Mouse (Mus musculus): Measurements from ENCODE around the gene D630045J12Rik. TPM values are rescaled to one million over a fixed set of nuclear protein-coding genes. Genes with fewer than 3 reads are reported as not detected.
A peak's percentile ranks its signal among the peaks of the same experiment; 100 is the strongest.

D630045J12Rik gene
- polyA plus RNA-seq, 1 experiment from 2014 or later = 13.6 TPM

- Histone ChIP-seq H3K4me2 (no peak overlapping the region), H3K9ac (no peak overlapping the region), H3K9me3 (no peaks in the 10 kb centered on the region), H3K4me3 (replicated peaks) (no peak overlapping the region), H3K4me1 (peaks cover 22% of the 10 kb centered on the region), H3K36me3 (replicated peaks) (no peaks in the 10 kb centered on the region), H3K27me3 (no peaks in the 10 kb centered on the region), H3K27ac (no peak overlapping the region)
- ATAC-seq (ENCODE audit: low FRiP score) = no peak
- 82% methylated on average over 4 of the region's 4 CpGs for WGBS
Measured at GRCm38 (mm10) chr6:38238382-38238781, 15.4 kb downstream of the D630045J12Rik start.

- H3K9ac ChIP-seq = no peak overlapping the region
- no peak overlapping the region for H3K27ac ChIP-seq
- ATAC-seq (ENCODE audit: low FRiP score) = no peak
- H3K9me3 ChIP-seq = no peaks in the 10 kb centered on the region
- WGBS = 84% methylated on average over 7 of the region's 7 CpGs
- no peaks in the 10 kb centered on the region for H3K36me3 ChIP-seq (replicated peaks)
- no peak overlapping the region for H3K4me3 ChIP-seq (replicated peaks)
- H3K27me3 ChIP-seq = no peaks in the 10 kb centered on the region
- H3K4me1 ChIP-seq = peaks cover 14% of the 10 kb centered on the region; the same call in 1 of the 2 replicates
- no peak overlapping the region for H3K4me2 ChIP-seq
Measured at GRCm38 (mm10) chr6:38235991-38236658, 17.7 kb downstream of the D630045J12Rik start.

DNA sequence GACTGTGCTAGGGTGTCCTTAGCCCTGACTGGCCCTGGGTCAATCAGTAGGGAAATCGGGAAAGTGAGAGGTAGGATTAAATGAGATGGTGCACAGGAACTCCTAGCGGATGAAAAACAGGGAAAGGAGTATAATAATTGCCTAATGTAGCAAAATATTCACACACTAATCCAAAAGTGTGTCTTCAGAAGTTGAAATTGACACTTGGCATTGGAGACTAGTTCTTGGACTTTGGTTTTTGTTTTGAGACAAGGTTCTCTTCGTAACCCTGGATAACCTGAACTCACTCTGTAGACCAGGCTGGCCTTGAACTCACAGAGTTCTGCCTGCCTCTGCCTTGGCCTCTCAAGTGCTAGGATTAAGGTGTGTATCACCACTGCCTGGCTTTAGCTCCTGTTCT is 20.0 kb downstream of the D630045J12Rik start:
- 93% methylated on average over 3 of the region's 3 CpGs for WGBS
- no peak for ATAC-seq (ENCODE audit: low FRiP score)
- no peaks in the 10 kb centered on the region for H3K9me3 ChIP-seq

GRCm38 (mm10) chr6:38232917-38233316 is 20.9 kb downstream of the D630045J12Rik start:
- 74% methylated on average over 3 of the region's 3 CpGs for WGBS
- H3K4me2 ChIP-seq = no peak overlapping the region
- no peak overlapping the region for H3K9ac ChIP-seq
- H3K4me3 ChIP-seq (replicated peaks) = no peak overlapping the region
- ATAC-seq (ENCODE audit: low FRiP score) = no peak
- no peaks in the 10 kb centered on the region for H3K27me3 ChIP-seq
- H3K9me3 ChIP-seq = no peaks in the 10 kb centered on the region
- no peaks in the 10 kb centered on the region for H3K36me3 ChIP-seq (replicated peaks)
- no peak overlapping the region for H3K27ac ChIP-seq
- H3K4me1 ChIP-seq = peaks cover 12% of the 10 kb centered on the region; the same call in 1 of the 2 replicates

More for the DNA sequence above, 20.0 kb downstream of the D630045J12Rik start:
- H3K4me1 ChIP-seq = peaks cover 12% of the 10 kb centered on the region; the same call in 1 of the 2 replicates
- no peaks in the 10 kb centered on the region for H3K36me3 ChIP-seq (replicated peaks)
- no peaks in the 10 kb centered on the region for H3K27me3 ChIP-seq
- H3K9ac ChIP-seq = no peak overlapping the region
- no peak overlapping the region for H3K4me2 ChIP-seq
- H3K27ac ChIP-seq = no peak overlapping the region
- H3K4me3 ChIP-seq (replicated peaks) = no peak overlapping the region

DNA sequence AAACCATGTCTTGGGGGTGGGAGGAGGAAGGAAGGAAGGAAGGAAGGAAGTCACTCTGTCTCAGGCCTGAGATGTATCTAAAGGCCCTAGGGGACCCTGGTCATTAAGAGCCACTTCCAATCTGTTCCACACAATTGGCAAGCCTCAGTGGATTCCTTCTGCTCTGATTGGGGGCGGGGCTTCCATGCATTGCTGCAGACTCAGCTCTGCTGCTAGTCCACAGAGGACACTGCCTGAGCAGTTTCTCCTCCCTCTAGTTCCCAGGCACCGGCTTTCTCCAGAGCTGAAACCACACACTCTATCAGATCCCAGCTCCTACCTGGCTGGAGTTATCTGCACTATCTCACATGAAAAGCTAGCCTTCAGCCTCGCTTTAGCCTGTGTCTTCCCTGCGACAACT is 21.8 kb downstream of the D630045J12Rik start:
- Histone ChIP-seq H3K4me3 (replicated peaks) (no peak overlapping the region), H3K27me3 (no peaks in the 10 kb centered on the region), H3K4me2 (no peak overlapping the region), H3K36me3 (replicated peaks) (no peaks in the 10 kb centered on the region), H3K9me3 (no peaks in the 10 kb centered on the region), H3K27ac (no peak overlapping the region), H3K4me1 (peaks cover 12% of the 10 kb centered on the region; the same call in 1 of the 2 replicates), H3K9ac (no peak overlapping the region)
- 76% methylated on average over 4 of the region's 4 CpGs for WGBS
- no peak for ATAC-seq (ENCODE audit: low FRiP score)

DNA sequence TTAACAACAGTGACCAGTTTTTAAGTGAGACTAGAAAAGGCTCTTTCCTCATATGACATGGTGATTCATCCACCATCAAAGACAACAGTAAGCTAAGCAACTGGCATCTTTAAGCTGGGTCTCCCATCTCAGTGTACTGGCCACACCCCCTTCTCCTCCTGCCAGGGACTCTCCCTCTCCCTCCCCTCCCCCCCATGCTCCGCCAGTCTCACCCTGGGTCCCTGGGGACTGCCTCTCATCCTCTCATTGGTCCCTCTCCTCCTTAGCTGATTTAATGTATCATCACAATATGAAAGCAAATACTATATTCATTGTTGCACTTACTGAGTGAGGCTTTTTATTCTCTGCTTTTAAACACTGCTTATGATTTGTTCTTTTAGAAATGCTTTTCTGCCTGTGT is 29.7 kb downstream of the D630045J12Rik start:
- Histone ChIP-seq H3K27ac (no peak overlapping the region), H3K36me3 (replicated peaks) (no peaks in the 10 kb centered on the region), H3K4me1 (peaks cover 19% of the 10 kb centered on the region), H3K27me3 (no peaks in the 10 kb centered on the region), H3K9me3 (no peaks in the 10 kb centered on the region), H3K4me2 (no peak overlapping the region), H3K9ac (no peak overlapping the region), H3K4me3 (replicated peaks) (no peak overlapping the region)
- ATAC-seq (ENCODE audit: low FRiP score) = peak; percentile 83
- WGBS = 25% methylated on average over 1 of the region's 1 CpGs

DNA sequence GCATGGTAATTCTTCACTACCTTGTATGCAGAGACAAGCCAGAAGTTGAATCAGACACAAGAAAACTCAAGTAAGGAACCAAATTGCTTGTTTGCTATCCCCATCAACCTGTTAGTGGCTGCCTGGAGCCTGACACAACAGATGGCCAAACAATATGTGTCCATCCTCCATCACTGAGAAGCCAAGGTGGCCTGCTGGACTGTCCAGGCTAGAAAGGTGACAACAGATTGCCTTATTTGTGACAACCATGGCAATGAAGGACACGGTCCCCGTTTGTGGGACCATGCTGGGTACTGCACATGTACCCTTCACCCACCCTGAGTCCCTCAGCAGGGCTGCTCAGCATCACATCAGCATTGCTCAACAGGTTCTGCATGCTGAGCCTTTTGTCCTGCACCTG is 34.5 kb downstream of the D630045J12Rik start:
- WGBS = 96% methylated on average over 2 of the region's 2 CpGs

DNA sequence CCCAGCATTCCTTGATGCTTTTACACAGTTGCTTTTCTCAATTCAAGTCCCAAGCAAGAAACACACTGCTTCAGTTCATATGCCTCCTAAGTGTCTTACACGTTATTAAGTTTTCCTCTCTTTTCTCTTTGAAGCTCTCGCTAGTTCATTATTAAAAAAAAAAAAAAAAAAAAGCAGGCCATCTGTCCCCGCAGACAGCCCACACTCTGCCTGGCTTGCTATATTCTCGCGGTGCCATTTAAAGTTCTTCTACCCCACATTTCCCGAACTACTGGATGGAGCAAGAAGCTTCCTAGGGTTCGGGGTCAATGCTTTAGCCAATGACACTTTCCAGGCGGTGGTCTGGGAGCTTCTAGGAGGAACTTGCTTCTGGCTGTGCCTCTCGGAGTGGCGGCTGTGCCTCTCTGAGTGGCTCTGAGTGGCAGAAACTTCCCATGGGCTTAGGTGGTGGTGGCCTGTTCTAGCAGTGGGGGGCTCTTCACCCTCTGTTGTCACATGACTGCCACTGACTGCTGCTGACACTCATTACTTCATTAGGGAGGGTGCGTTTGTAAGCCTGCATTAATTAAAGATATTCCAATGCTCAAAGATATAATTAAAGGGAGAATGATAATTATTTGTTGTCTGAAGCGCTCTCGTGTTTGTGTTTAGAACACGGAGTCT is 38.2 kb downstream of the D630045J12Rik start:
- Histone ChIP-seq H3K27me3 (no peaks in the 10 kb centered on the region), H3K4me3 (replicated peaks) (no peak overlapping the region), H3K4me2 (no peak overlapping the region), H3K9me3 (peaks cover 7% of the 10 kb centered on the region), H3K36me3 (replicated peaks) (no peaks in the 10 kb centered on the region; the same call in 1 of the 2 replicates), H3K9ac (no peak overlapping the region), H3K27ac (peak overlapping the region; percentile 46; the same call in 1 of the 2 replicates), H3K4me1 (peaks cover 9% of the 10 kb centered on the region)
- ATAC-seq (ENCODE audit: low FRiP score) = no peak
- WGBS = 55% methylated on average over 14 of the region's 14 CpGs

More for the DNA sequence above, 34.5 kb downstream of the D630045J12Rik start:
- no peak for ATAC-seq (ENCODE audit: low FRiP score)
- no peaks in the 10 kb centered on the region for H3K27me3 ChIP-seq
- H3K36me3 ChIP-seq (replicated peaks) = no peaks in the 10 kb centered on the region
- no peak overlapping the region for H3K4me3 ChIP-seq (replicated peaks)
- no peak overlapping the region for H3K27ac ChIP-seq
- H3K4me1 ChIP-seq = peaks cover 17% of the 10 kb centered on the region
- no peak overlapping the region for H3K4me2 ChIP-seq
- no peak overlapping the region for H3K9ac ChIP-seq
- H3K9me3 ChIP-seq = no peaks in the 10 kb centered on the region

DNA sequence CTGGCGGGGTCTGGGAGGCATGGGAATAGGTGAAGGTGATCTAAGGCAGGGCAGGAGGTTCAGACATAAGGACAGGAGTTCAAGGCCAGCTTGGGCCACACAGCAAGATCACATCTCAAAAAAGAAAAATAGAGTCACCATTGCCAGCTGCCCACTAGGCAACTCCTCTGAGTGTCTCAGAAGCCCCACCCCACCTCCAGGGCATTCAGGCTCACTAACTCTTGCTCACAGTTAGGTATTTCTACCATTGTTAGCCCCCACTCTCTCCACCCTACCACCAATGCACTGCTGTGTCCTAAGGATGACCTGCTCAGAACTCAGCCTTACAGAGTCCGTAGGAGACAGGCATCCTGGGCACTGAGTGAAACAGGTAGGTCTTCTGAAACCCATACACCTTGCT is 46.2 kb downstream of the D630045J12Rik start:
- ATAC-seq (ENCODE audit: low FRiP score) = no peak; the same call in 1 of the 2 replicates
- H3K27me3 ChIP-seq = peaks cover 20% of the 10 kb centered on the region
- 39% methylated on average over 2 of the region's 2 CpGs for WGBS
- 0 out of 2 replicates have a peak overlapping the region, but pooled peaks have one; percentile 1 for H3K4me2 ChIP-seq
- H3K9me3 ChIP-seq = peaks cover 4% of the 10 kb centered on the region
- H3K27ac ChIP-seq = peak overlapping the region; percentile 70
- H3K4me1 ChIP-seq = peaks cover 28% of the 10 kb centered on the region
- no peak overlapping the region for H3K4me3 ChIP-seq (replicated peaks)
- H3K36me3 ChIP-seq (replicated peaks) = peaks cover 5% of the 10 kb centered on the region; the same call in 1 of the 2 replicates
- no peak overlapping the region for H3K9ac ChIP-seq

- H3K9ac ChIP-seq = no peak overlapping the region
- peak overlapping the region; percentile 70 for H3K27ac ChIP-seq
- no peaks in the 10 kb centered on the region for H3K9me3 ChIP-seq
- ATAC-seq (ENCODE audit: low FRiP score) = peak; percentile 76
- peaks cover 28% of the 10 kb centered on the region for H3K4me1 ChIP-seq
- peaks cover 20% of the 10 kb centered on the region for H3K27me3 ChIP-seq
- no peak overlapping the region for H3K4me3 ChIP-seq (replicated peaks)
- H3K4me2 ChIP-seq = 0 out of 2 replicates have a peak overlapping the region, but pooled peaks have one; percentile 1
- peaks cover 5% of the 10 kb centered on the region; the same call in 1 of the 2 replicates for H3K36me3 ChIP-seq (replicated peaks)
- under 1% methylated on average over 8 of the region's 8 CpGs for WGBS
Measured at GRCm38 (mm10) chr6:38206941-38207531, 46.8 kb downstream of the D630045J12Rik start.

- Histone ChIP-seq H3K27ac (no peak overlapping the region), H3K9me3 (no peaks in the 10 kb centered on the region), H3K4me3 (replicated peaks) (no peak overlapping the region), H3K36me3 (replicated peaks) (peaks cover 5% of the 10 kb centered on the region; the same call in 1 of the 2 replicates), H3K4me1 (peaks cover 28% of the 10 kb centered on the region), H3K9ac (no peak overlapping the region), H3K27me3 (peaks cover 20% of the 10 kb centered on the region), H3K4me2 (no peak overlapping the region)
- WGBS = 80% methylated on average over 6 of the region's 6 CpGs
- ATAC-seq (ENCODE audit: low FRiP score) = no peak
Measured at GRCm38 (mm10) chr6:38205375-38205774, 48.4 kb downstream of the D630045J12Rik start.

- Histone ChIP-seq H3K36me3 (replicated peaks) (peaks cover 1% of the 10 kb centered on the region; the same call in 1 of the 2 replicates), H3K27ac (no peak overlapping the region), H3K4me1 (peaks cover 28% of the 10 kb centered on the region), H3K27me3 (peaks cover 20% of the 10 kb centered on the region), H3K4me3 (replicated peaks) (no peak overlapping the region), H3K9ac (no peak overlapping the region), H3K9me3 (no peaks in the 10 kb centered on the region), H3K4me2 (no peak overlapping the region)
- 65% methylated on average over 4 of the region's 4 CpGs for WGBS
- ATAC-seq (ENCODE audit: low FRiP score) = no peak
Measured at GRCm38 (mm10) chr6:38203820-38204219, 50.0 kb downstream of the D630045J12Rik start.
